Mouse (Mus musculus) urinary bladder, postnatal 36 days (tissue): ENCODE measurements around the gene Catsper3.
A peak's percentile ranks its signal among the peaks of the same experiment; 100 is the strongest.

Experiments
- DNase-seq, 2 experiments: peaks; one replicate each; pipeline ENCODE4 v3.0.0; 2022; ENCODE audit warnings: low spot score in 2 of 2, mixed read lengths in 1 of 2

Gene Catsper3

DNA sequence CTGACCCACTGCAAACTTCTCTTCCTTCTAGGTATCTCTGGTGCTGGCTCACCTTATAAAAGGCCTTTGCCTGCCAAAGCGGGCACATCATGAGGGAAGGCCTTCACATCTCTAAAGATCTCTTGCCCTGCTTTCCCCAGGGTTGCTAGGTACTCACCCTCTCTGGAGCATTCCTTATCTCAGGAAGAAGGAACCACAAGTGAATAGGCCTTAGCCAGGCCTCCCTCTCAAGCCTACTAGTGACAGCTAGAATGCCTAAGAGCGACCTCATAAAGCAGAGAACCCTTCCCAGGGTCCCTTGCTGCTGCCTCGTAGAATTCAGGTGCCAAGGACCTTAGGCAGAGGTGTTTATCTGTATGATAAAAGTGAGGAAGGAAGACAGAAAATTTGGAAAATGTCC is at the start of gene Catsper3:
Gene Catsper3, plus strand, starts transcription at position 301 of the 400 bp plus-strand sequence.
- no peak for DNase-seq

DNA sequence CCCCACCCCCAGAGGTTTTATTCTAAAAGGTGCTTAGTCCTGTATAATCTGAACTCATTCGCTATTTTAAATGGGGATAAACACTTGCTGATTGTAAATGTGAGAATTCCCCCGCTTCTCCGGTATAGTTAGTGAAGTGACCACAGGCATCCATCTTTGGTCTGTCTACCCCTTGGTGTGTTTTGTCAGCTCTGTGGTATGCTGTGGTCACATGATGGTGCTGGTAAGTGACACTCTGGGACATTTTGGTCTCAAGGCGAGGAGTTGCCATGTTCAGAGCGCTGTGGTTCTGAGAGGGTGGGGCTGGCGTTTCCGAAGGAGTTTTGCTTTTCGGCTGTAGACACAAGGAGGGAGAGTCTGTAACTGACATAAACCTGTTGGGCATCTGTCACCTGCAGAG is 46.5 kb upstream of the Catsper3 start:
- no peak for DNase-seq

- DNase-seq = no peak
Observed at GRCm38 (mm10) chr13:55742306-55742705, 42.1 kb upstream of the Catsper3 start.

DNA sequence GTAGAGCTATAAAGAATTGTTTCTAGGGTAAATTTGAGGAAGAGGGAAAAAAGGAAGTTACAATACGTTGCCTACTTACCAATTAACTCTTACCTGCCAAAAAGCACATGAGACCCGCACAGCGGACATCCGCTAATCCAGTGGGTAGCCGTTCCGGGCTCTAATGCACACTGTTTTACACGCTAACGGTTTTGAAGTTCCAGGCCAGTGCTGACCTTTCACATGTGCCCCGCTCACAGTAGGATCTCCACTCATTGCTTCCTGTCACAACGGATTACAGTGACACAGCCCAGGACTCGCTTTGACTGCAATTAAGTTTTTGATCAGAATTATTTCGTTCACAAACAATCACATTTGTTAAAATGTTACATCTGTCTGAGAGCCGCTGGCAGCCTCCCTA is 30.0 kb upstream of the Catsper3 start:
- no peak for DNase-seq

- no peak for DNase-seq
Observed at GRCm38 (mm10) chr13:55756789-55757188, 27.6 kb upstream of the Catsper3 start.

GRCm38 (mm10) chr13:55757645-55758044 is 26.7 kb upstream of the Catsper3 start:
- no peak for DNase-seq

DNA sequence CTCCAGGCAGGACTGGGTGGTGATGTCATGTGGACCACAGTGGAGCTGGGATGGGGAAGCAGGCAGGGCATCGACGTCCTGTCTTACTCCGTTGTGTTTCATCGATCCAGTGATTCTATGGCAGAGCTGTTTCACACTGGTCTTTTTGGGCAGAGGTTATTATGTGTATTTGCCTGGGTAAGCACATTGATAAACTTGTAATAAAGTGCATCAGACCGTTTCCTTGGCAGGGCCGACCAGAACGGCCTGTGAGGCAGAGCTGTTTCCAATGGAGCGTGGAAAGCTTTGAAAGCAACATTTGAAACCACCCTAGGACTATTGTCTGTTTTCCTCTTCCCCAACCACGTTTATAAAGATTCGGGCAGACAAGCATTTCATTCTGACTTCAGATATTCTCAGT is 23.8 kb upstream of the Catsper3 start:
- DNase-seq = no peak

DNA sequence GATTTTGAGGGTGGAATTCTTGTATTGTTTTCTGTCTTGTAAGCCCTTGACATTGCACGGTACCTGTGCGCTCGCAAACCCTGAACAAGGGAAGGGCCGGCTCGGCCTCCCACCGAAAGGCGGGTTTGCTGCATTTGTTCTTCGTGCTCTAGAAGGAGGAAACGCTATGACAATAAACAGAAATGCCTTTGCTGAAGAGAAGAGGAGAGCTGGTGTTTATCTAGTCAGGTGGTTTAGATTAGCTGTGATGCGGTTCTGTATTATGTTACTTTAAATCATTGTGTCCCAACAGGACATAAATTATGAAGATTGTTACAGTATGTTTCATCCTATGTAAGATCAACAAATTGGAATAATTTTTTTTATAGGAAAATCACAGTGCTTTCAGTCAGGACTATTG is 22.9 kb upstream of the Catsper3 start:
- no peak for DNase-seq

DNA sequence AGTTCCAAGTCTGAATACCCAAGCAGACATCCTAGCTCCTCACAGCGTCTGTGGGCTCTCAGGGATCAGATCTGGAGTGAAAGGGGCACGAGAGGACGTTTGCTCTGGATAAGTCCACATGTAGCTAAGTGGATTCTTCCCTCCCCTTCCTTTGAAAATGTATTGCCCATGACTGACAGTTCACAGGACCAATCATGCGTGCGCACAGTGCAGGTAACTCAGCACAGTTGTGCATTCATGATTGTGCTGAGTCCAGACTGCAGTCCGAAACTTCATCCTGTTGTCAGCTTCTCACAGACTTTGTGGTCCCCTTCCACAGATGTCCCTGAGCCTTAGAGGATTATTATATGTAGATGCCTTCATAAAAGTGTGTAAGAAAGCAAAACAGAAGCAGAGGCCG is 10.0 kb upstream of the Catsper3 start:
- no peak for DNase-seq

GRCm38 (mm10) chr13:55775056-55775455 is 9.3 kb upstream of the Catsper3 start:
- no peak for DNase-seq

- peak in 1 of 2 experiments; percentile 25 for DNase-seq
Observed at GRCm38 (mm10) chr13:55786120-55786519, 1.8 kb downstream of the Catsper3 start.

- no peak for DNase-seq
Observed at GRCm38 (mm10) chr13:55801246-55801645, 16.9 kb downstream of the Catsper3 start.

- DNase-seq = no peak
Observed at GRCm38 (mm10) chr13:55803973-55804372, 19.6 kb downstream of the Catsper3 start.

GRCm38 (mm10) chr13:55809041-55809623 is 24.8 kb downstream of the Catsper3 start:
- DNase-seq = no peak

DNA sequence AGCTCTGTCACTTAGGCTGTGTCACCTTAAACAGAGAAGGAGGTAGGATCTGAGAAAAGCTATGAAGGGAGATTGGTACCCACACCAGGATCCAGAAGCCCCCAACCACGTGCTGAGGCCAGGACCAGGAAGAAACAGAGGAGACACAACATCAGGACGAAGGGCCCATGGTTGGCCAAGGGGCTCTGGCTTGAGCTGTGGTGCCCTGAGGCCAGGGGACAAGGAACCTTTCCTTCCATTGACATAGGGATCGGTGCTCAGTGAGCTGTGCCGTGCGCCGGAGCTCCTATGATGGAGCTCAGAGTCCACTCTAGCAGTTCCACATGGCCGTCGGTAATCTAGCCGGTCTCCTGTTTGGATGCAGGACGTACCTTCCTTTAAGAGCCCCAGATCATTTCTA is 25.3 kb downstream of the Catsper3 start:
- no peak for DNase-seq

GRCm38 (mm10) chr13:55810947-55811346 is 26.6 kb downstream of the Catsper3 start:
- DNase-seq = peak in 1 of 2 experiments; percentile 47

- no peak for DNase-seq
Observed at GRCm38 (mm10) chr13:55813490-55814016, 29.2 kb downstream of the Catsper3 start.

DNA sequence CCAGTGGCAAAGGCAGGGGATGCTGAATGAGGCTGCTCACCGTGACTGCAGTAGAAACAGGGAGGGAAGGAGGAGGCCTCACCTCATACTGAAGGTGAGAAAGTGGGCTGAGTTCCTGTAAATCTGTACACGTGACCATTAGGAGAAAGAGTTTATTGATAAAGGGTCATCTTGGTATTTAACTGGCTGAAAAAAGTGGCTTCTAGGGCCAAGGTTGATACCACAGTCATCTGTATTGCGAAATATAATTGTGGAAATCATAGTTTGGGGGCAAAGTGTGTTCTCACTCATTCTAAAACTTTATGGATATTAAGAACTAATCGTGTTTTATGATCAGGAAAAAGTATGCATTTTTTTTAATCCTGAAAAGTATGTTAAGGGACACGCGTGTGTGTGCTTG is 30.5 kb downstream of the Catsper3 start:
- no peak for DNase-seq

DNA sequence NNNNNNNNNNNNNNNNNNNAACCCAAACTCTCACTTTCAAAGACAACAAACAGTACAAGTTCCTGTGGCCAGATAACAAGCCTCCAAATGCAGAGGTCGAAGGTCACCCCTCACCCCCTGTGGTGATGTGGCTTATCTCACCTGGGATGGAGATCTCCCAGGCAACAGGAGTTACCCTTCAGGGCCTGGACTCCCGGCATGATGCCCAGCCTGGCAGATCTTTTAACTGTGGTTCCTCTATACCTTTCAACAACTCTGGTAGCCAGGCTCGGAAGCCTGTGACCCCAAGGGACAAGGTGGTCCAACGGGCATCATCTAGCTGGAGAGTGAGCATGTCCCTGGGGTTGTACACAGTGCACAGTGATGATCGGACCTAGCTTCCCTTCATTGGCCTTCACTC is 38.1 kb downstream of the Catsper3 start:
- DNase-seq = no peak

DNA sequence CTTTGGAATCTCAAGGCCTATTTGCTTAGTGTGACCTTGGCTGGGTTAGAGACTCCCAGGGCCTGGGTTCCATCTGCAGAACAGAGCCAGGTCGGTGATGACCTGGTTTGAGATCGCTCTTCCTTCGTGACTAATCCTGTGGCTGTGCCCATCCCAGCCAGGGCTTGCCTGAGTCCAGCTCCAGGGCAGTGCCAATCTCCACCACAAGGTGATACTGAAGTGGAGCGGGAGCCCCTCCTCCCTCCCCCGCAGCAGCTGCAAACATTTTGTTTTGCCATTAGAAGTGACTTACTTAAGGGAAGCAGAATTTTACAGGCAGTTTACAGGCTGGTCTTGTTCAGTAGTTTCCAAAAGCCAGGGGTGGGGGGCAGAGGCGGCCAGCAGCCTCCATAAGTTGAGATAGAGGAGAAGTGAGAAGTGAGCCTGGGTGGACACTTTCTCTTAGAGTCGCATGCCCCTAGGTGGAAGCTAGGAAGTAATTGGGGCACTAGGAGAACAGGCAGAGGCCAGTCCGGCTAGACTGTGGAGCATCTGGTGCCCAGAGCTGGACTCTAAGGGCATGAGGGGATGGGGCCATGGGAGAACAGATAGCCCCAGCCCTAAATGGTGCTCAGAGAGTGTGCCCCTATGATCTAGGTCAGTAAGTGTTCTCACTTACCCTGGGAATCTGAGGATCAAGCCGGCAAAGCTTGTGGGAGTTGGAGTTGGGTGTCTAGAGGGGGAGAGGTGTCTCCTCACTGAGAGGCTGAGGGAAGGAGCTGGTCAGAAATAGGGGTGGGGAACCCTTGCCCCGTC is 40.0 kb downstream of the Catsper3 start:
- DNase-seq = no peak

DNA sequence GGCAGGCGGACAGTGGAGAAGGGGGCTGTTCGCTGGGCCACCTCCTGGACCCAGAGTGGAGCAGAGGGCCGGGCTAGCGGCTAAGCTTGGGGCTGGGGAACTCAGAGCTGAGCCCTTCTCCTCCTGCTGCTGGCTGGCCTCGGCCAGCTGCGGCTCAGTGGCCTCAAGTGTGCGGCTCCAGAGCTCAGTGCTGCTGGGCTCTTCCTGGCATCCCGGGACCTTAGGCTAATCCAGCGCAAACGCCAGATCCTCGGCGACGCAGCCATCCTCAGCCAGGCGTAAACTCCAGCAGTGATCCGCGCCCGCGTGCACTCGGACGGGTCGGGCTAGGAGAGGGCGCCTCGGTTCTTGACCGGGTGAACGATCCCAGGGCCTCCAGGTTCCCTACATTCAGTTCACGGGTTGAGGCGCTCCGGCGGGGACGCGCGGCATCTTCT is 40.9 kb downstream of the Catsper3 start:
- no peak for DNase-seq

GRCm38 (mm10) chr13:55826008-55826671 is 41.8 kb downstream of the Catsper3 start:
- DNase-seq = peak; percentile 32 to 36
